Mouse (Mus musculus): ENCODE measurements at regions not wholly inside any gene's neighbourhood (a gene's known extent, or its start where the extent isn't known, plus 50 kb on each side); places are given as distances from the start of the nearest gene placed in this dataset.

DNA sequence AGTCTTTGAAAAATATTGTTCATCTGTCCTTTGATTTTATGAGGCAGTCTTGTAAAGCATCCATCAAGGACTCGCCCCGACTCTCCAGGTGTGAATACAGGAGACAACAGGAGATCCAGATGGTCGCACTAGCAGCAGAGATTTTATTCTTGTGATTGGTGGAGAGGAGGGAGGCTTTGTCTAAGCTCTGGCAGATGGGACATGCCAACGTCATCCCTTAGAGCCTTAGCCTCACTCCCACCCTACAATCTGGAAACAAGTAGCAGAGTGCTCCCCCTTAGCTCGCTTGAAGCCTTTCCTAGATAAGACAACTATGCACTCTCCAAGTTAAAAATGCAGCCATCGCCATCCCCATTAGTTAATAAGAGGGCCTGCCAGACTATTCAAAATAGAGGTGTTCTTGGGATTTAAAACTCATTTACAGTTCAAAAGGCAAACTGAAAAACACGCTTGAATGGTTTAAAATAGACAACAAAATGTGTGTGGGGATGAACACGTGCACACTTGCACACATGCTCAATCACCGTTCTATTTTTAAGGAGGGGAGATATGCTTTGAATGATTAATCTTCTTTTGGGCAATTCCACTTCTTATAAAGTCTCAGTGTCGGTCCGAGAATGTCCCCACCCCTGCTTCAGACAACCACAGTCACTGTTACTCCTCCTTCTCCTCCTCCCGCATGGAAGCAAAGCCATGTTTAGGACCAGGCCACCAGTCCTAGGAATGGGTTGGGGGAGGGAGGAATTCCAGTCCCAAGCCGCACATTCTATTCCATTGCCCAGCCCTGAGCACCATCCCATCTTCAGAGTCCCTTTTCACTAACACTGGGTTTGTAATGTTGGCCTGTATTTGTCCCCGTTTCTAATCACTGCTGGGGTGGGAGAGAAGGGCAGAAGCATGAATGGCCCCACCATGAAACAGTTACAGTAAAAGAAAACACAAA is 61.5 kb upstream of the Egln3 start:
- TF ChIP-seq CTCF (IDR thresholded peaks at IDR 0.05; ENCODE audit: borderline replicate concordance, insufficient read depth, low read depth, low read length) (no peak), POLR2A (IDR thresholded peaks at IDR 0.05; ENCODE audit: borderline replicate concordance, insufficient read depth, low read length) (no peak)

All from cerebellum, adult 2 months (tissue).